Mouse (Mus musculus): ENCODE results near the gene Cnpy1. TPM values are rescaled to one million over a fixed set of nuclear protein-coding genes. Genes with fewer than 3 reads are reported as not detected.

The Cnpy1 gene
- polyA plus RNA-seq, 1 experiment, result 0.61 TPM

DNA sequence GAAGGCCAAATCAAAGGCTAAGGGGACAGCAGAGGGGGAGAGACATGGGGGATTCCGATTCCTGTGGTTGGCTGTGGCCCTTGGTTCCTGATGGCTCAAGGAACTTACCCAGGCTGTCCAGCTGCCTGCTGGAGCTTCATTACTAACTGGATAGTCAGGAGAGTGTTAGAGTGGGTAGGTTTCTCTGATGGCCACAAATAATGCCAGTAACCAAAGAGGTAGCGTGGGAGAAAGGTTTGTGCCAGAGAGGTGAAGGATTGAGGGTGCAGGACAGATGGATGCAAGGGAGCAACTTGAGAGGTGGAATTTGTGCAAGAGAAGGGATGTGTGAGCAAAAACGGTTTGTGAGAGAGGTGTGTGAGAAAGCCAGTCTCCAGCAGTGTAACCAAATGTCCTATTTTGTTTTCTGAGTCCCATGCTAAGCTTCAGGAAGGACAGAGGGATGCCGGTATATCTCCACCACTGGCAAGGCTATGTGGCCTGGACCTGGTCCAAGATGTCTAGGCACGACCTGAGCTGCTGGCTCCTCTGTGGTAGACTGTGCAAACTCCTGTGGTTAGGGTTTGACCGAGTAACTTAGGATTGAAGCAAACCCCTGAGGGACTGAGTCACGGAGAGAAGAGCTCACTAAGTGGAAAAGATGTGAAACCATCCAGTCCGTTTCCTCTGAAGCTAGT lies 2.0 kb downstream of the Cnpy1 start:
- 57% methylated on average over 8 of the region's 8 CpGs for WGBS
- DNase-seq (ENCODE audit: low read depth, low spot score), result no peak

DNA sequence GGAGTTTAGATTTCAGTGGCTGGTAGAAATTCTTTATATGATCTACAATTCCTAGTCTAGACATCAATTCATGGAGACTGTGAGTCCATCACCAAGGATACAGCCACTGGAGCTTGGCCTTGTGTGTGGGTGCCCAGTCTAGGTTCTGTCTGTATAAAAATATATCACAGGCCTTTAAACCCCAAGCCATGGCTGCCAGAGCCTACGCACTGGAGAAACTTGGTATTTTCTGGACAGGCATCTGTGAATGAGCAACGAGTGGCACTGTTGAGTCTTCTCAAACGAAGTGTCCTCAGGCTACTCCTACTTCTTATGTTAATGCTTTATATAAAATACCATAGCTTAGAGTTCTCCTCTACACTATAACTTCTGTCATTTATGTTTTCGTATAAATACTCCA lies 4.2 kb downstream of the Cnpy1 start:
- 71% methylated on average over 4 of the region's 4 CpGs for WGBS
- no peak for DNase-seq (ENCODE audit: low read depth, low spot score)

DNA sequence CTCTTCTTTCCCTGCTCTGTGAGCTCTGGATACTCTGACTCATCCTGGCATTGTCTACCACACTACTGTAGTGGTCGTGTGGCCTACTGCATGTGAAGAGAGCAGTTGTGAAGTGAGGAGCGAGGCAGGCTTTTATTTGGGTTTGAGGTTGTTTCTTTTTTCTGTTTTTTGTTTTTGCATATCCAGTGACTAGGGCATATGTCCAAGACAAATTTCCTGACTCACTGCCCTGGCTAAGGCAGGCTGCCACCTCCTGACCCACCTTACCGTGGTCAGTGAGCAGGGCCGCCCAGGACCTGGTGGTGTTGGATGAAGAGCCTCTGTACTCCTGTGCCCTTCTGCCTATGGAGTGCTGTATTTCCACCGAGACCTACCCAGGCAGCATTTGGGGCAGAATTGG lies 5.8 kb downstream of the Cnpy1 start:
- DNase-seq (ENCODE audit: low read depth, low spot score), result no peak
- 72% methylated on average over 5 of the region's 5 CpGs for WGBS

DNA sequence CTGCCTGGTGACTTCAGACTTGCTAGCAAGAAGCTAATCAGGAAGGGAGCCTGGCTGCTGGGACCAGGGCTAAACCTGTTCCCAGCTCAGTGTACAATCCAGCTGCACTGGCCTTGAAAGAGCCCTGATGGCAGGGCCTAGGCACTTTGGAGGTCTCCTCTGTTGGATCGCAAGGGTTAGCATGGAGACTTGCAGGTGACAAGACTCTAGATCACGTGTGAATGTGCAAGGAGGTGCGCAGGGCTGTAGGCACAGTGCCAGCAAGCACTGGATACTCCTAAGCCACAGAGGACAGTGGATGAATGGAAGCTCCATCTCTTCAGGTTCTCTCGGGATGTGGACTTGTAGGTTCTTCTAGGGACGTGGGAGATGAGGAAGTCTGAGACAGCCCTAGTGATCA lies 6.7 kb downstream of the Cnpy1 start:
- no peak for DNase-seq (ENCODE audit: low read depth, low spot score)

DNA sequence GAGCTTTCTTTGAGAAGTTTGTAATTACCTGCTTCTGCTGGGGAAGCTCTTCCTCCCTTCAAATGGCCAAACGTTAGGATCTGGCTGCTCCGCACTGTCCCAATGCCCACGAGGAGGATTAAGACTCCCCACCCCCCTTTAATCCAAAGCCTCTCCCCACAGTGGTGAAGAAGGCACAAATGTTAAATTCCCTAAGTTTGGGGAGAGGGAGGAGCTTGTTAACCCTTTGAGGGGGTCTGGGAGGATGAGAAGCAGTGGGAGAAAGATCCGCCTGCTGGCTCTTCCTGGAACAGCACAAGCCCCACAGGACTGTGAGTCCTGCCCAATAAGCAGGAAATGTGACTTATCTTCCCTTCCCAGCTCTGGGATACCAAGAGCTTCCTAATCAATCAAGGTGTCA lies 7.5 kb downstream of the Cnpy1 start:
- DNase-seq (ENCODE audit: low read depth, low spot score), result no peak
- 30% methylated on average over 4 of the region's 4 CpGs for WGBS

More for the DNA sequence above, 6.7 kb downstream of the Cnpy1 start:
- WGBS, result 73% methylated on average over 5 of the region's 5 CpGs

DNA sequence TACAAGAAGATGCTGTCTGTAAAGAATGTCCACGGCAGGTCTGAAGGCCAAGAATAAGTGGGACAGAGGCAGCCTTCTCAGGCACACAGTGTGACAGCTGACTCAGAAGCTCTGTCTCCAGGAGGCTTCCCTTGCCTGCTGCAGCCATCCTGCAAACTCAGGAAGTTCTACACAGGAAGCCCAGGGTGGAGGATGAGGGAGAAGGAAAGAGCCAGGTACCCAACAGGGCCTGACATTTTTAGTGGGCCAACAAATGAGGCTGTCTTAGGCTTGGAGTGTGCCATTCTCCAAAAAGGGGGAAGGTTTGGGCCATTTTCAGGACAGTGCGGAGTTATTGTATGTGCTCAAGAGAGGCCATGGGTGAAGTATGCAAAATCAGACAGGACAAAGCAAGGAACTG lies 7.9 kb downstream of the Cnpy1 start:
- DNase-seq (ENCODE audit: low read depth, low spot score), result no peak
- WGBS, result 81% methylated on average over 2 of the region's 2 CpGs

DNA sequence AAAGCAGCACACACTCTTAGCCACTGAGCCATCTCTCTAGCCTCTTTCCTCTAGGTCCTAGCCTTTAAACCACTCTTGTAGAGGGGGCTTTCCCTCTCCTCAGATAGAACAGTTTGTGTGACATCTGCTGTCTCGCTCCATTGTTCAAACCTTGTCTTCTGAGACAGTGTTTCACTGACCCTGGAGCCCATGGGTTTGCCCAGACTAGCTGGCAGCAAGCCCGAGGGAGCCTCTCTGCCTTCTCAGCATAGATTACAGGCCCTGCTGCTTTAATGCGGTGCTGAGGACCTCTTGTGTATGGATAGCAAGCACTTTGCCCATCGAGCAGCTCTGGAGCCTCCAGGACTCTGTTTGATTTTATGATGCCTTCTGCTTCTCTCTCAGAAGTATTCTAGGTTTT lies 8.6 kb downstream of the Cnpy1 start:
- DNase-seq (ENCODE audit: low read depth, low spot score), result no peak
- 48% methylated on average over 4 of the region's 4 CpGs for WGBS

DNA sequence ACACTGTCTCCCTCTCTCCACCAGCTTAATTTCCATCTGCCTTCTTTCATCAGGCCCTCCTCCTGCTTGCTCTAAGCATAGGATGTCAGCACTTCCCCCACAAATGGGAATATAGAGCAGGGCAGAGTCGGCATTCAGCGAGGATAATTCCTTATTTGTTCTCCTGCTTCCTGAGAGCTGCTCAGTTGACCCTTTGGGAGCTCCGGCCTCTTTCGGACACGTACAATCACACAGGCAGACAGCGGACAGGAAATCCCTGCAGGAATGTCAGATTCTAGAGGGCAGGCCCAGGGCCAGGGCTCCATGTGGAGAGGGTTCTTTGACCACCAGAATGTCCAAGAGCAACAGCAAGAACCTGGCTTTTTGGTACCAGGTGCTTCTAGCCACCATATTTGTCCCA lies 9.5 kb downstream of the Cnpy1 start:
- WGBS, result 46% methylated on average over 6 of the region's 6 CpGs
- no peak for DNase-seq (ENCODE audit: low read depth, low spot score)

DNA sequence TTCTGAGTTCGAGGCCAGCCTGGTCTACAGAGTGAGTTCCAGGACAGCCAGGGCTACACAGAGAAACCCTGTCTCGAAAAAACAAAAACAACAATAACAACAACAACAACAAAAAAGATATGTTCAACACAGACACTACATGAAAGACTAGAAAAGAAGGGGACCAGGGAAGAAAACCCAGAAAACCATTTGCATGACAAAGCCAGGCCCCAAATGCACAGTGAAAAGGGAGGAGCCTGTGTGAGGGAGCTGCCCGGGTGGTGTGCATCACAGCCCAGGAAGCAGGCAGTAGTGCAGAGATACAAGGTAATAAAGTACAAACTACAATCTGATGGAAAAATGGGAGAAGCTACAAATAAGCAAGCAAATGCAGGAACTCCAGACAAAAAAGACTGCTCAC lies 13.5 kb downstream of the Cnpy1 start:
- WGBS, result 49% methylated on average over 3 of the region's 3 CpGs
- no peak for DNase-seq (ENCODE audit: low read depth, low spot score)

DNA sequence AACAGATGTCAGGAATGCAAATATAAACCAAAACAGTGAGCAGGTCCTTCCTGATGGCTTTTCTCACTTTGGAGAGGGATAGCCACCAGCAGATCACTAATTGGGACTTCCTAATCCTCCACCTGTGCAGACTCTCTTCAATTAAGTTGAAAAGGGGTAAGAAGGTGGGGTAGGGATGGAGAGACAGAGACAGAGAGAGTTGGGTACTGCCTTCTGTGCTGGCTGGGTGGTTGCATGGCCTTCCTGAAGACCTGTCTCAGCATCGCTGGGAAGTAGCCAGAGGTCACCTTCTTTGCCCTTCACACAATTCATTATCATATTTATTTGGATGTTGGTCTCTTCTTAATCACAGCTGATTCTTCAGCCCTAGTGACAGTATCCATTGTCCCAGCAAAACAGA lies 26.0 kb downstream of the Cnpy1 start:
- 86% methylated on average over 1 of the region's 1 CpGs for WGBS
- no peak for DNase-seq (ENCODE audit: low read depth, low spot score)

DNA sequence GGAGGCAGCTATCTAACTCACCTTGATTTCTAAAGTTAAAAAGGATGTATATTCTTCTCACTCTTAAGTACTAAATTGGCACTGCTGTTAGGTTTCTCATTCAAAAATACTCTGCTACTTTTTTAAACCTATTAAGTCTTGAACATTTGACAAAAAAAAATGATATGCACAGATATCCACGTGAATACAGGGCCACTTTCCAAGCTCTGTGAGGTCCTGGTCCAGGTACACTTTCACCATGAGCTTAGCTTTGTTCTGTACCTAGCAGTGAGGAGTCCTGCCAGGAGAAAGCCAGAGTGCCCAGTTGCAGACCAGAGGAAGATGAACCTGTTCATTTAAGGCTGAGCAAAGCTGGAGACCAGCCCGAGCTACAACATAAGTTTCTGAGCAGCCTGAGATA lies 32.2 kb downstream of the Cnpy1 start:
- WGBS, result 38% methylated on average over 2 of the region's 2 CpGs
- DNase-seq (ENCODE audit: low read depth, low spot score), result no peak

DNA sequence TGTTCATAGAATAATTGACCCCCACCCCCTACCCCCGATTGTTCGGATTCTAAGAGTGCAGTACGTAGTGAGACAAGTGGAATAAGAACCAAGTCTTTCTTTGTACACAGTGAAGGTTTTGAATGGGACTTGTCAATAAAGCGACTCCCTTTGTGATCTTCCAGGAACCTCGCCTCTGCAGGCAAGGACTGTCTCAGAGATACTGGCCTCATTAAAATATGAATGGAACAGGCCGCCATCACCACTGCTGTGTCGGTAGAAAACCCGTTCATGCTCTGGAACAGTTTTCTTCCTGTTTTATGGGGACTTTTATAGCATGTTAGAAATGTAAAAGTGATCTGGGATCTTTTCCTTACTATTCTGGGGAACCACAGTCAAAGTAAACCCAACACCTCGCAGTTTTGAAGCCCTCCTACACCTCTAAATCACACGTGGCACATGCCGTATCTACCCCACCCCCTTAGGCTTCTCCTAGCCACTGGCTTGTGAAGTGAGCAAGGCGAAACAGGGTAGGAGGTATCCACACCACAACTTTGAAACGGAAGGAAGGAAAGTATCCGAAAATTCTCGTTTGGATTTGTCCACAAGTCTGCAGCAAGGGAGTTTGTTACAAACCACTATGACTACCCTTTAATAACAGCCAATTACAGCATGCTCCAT lies 33.8 kb downstream of the Cnpy1 start:
- DNase-seq (ENCODE audit: low read depth, low spot score), result no peak
- whole genome bisulfite sequencing, result 10% methylated on average over 15 of the region's 15 CpGs

DNA sequence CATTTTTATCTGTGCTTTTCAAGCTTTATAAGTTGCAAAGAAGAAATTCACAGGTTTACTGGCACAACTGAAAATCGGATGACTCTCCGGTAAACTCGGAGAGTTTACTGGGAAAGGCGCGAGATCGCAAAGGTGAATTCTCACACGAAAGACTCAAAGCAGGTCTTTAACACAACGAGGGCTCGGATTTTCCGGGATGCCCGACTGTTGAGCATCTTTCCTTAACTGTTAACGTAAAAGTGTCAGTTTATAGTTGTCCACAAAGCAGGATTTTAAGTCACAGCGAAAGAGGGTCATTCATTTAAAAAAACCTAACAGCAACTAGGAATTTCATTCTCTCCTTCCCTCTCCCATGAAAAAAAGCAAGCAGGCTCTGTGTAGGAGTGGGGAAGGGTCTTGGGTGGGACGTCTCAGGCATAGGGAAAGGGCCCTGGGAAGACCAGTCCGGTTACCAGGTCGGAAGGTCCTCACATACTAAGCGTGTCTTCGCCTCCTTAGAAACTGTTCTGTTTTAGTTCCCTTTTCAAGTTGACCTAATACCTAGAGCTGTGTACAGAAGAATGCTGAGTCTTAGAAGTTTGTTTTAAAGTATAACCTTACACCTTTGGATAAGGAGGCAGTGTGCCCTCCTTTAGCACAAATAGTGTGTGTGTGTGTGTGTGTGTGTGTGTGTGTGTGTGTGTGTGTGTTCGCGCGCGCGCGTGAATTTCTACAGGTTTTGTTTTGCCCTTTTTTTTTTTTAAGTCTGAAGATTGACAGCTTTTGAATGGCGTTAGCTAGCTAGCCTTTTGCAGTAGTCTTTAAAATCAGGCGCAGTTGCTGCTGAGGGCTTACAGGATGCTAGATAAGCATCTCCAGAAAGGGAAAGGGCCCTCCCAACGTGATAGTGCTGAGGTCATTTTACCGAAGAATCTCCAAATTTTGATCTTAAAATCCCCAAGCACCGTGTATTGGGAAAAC lies 34.7 kb downstream of the Cnpy1 start:
- no peak for DNase-seq (ENCODE audit: low read depth, low spot score)
- 4% methylated on average over 29 of the region's 29 CpGs for WGBS

DNA sequence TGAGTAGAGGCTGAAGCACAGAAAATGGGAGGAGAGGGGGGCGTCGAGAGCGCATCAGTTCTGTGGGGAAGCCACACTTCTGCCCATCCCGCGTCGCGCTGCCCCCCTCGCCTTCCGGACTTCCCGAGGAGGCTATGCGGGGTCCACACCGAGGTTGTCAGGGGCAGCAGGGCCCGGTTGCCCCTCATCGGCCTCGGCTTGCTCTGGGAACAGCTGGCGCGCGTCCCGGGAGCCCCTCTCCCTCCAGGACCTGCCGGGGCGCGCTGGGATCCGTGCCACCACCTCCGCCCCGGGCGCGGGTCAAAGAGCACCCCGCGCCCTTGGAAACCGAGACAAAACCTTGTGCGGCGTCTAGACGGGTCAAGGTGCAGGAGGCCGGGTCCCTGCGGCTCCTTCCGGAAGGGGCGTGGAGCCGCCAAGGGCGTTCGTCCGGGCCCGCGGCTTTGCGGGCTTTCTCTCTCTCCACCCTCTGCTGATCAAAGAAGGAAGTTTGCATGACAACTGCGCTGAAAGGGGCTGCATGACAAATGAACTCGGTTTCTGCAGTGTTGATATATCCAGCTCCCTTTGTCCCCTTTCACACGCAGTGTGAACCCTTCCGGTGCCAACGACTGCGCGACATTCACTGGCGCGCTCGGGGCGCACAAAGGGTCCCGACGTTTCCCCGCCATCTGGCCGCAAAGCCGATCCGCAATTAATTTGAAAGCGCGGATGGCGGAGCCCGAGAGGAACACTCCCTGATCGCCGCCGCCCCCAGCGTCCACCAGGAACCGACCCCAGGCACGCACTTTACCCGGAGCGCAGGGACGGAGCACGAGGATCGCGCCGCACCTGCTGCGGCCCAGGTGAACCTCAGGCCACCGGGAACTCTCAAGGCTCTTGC lies 35.8 kb downstream of the Cnpy1 start:
- WGBS, result 1% methylated on average over 80 of the region's 80 CpGs

DNA sequence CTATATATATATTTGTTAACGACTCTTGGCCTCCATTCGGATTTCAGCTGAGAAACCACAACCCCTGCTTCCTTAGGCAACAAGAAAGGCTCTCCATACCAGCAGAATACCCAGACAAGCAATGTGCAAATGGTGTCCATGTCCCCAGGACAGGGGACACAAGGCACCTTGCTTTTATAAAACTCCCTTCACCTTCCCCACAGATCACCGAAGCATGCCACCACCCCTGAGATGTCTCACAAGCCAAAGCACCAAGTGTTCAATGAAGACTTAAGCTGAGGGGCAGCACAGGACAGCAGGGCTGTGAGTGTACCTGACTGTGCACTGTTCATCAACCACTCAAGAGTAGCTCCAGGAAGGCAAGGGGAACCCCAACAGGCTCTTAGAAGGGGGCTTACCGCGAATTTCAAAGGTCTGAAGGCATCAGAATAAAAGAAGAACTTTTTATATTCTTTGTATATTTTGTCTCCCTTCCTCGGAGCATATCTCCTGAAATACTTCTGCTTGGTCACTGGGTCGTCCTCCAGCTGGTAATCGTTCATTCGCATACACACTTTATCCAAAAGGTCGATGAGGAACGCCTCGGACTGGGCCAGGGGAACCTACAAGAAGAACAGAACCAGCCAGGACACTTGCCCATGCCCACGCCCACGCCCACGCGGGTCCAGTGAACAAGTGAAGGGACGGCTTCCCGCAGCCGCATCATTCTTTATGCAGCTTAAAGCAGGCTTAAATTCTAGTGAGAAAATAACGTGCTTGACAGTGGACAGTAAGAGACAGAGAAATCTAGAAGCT lies 36.7 kb downstream of the Cnpy1 start:
- no peak for DNase-seq (ENCODE audit: low read depth, low spot score)
- 12% methylated on average over 20 of the region's 20 CpGs for WGBS

More for the DNA sequence above, 35.8 kb downstream of the Cnpy1 start:
- DNase-seq (ENCODE audit: low read depth, low spot score), result peak; percentile 14

DNA sequence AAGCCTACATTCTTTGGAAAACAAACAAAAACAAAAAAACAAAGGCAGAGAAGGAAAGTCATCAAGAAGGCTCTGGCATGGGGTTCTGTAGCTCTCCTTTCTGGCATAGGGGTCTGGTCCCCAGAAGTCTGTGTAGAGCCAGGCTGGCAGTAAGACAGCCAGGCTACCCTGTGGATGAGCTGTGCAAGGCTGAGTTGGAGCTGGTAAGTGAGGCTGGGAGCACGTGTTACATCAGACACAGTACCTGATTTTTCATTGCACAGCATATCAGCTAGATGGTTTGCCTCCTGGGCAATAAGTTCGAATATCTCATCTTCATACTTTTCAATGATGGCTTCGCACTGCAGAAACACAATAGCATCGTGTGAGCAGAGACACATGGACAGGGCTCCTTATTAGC lies 38.6 kb downstream of the Cnpy1 start:
- WGBS, result 57% methylated on average over 4 of the region's 4 CpGs
- no peak for DNase-seq (ENCODE audit: low read depth, low spot score)

DNA sequence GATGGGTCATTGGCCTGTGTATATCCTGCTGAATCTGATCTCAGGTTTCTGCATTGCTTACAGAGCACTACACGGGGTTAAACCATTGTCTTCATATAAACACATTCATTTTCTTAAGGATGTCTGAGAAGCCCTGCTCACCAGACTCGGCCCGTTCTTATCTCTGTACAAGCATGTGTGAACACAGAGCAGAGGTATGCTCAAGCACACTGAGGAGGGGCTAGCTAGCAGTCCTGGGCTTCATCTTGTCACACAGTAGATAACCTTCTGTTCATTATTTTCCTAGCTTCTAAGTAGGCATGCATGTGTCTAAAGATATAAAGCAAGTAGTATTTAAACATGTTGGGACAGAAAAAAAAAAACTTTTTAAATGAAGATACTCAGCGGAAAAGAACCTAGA lies 39.2 kb downstream of the Cnpy1 start:
- no peak for DNase-seq (ENCODE audit: low read depth, low spot score)
- WGBS, result 33% methylated on average over 4 of the region's 4 CpGs

DNA sequence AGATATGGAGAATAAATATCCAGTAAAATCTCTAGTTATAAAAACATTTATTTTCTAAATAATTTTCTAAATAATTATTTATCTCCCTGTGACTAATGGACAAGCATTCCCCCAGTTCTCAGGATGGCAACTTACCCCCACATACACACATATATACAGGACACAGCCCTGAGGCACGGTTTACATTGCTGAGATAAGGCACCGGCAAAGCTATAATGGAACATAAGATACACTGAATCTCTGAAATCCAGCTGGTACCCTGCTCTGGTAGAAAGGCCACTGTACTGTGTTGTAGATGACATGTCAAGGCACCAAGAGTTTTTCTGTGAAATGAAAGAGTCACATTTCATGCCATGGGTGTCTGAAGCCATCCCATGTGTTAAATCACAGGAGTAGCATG lies 40.9 kb downstream of the Cnpy1 start:
- DNase-seq (ENCODE audit: low read depth, low spot score), result no peak
- whole genome bisulfite sequencing, result 60% methylated on average over 2 of the region's 2 CpGs

DNA sequence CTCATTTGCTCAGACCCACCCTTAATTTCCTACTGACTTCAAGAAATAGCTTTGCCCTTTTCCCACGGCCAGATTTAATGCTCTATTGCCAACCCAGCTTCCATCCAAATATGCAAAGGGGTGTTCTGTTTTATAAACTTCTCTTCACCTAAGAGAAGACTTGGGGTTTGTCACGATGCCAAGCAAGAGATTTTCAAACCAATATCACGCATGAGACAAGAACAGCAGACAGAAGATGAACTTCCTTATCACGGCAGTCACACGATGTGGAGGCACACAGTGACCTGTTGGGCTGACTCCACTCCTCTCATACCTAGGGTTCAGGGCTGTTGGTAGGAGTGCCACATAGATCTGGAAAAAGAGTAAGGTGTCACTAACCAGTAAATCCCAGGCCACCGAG lies 42.5 kb downstream of the Cnpy1 start:
- no peak for DNase-seq (ENCODE audit: low read depth, low spot score)
- WGBS, result 67% methylated on average over 6 of the region's 6 CpGs

Measured in large intestine, adult 2 months (tissue).